Mouse (Mus musculus) granulocyte monocyte progenitor cell, adult 5-6 weeks (primary cell): ENCODE data around the gene Gpn2. TPM values are rescaled to one million over a fixed set of nuclear protein-coding genes. Genes with fewer than 3 reads are reported as not detected.
A peak's percentile ranks its signal among the peaks of the same experiment; 100 is the strongest.

Experiments used
- ATAC-seq: replicated peaks from 2 replicates; pipeline ENCODE4 v1.8.0; 2016; ENCODE audit warnings: mild to moderate bottlenecking, moderate TSS enrichment, inconsistent platforms; ENCODE audit not compliant: poor library complexity, severe bottlenecking
- total RNA-seq, 2 experiments: library from RNA; stranded (forward) in 1 of 2; stranded (reverse) in 1 of 2; fragments of 200-712, 200-1000 nt in 1 of 2; fragments of >200 nt in 1 of 2; fragmentation: Nextera tagmentation in 1 of 2; gene quantifications; 2 replicates each; pipeline ENCODE4 v1.2.3; 2014 to 2017

Gpn2 gene
- total RNA-seq, 2 experiments from 2014 or later: 16.2 to 27.2 TPM

DNA sequence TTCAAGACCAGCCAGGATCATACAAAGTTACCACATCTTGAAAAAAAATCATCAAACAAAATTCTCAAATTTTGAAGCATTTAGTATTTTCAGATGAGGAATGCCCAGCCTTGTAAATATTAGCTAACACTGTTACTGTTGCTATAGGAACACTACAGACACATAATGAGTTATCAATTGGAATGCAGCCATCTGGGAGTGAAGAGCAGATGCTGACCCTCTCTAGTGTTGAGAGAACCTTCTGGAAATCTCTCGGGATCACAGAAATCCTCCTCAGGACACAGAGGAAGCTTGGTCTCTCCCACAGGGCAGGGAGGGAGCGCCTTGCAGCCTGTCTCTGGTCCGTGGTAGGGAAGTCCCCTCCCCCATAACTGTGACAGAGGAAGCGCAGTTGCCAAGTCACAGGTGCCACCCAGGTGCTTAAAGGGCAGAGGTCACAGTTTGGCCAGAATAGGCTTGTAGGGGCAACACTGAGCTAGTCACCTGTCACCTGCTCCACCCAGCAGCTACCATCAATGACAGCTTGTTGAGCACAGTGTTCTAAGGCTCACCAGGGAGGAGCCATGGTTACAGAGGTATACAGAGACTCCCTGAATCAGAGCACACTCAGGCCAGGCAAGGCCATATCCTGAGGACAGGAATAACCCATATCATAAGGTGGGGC, 35.4 kb downstream of the Gpn2 start:
- no peak for ATAC-seq

DNA sequence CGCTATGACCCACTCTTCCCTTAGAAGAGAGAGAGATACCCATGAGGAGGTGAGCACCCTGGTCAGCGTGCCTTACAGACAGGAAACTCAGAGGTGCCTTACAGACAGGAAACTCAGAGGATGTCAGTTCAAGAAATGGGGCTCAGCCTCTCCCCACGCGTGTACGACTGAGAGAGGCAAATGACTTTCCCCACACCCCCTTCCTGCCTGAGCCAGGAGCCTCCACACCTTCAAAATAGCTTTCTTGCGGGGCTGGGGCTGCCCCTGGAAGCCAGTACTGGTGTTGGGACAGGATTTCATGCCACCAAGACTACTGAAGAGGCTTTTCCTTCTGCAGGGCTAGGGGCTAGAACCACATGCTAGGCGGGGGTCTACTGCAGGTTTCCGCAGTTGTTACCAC, 36.5 kb downstream of the Gpn2 start:
- ATAC-seq: no peak

- 0 out of 2 replicates have a peak, but pooled peaks have one; percentile 26 for ATAC-seq
Measured at GRCm38 (mm10) chr4:133622161-133622695, 38.1 kb downstream of the Gpn2 start.

DNA sequence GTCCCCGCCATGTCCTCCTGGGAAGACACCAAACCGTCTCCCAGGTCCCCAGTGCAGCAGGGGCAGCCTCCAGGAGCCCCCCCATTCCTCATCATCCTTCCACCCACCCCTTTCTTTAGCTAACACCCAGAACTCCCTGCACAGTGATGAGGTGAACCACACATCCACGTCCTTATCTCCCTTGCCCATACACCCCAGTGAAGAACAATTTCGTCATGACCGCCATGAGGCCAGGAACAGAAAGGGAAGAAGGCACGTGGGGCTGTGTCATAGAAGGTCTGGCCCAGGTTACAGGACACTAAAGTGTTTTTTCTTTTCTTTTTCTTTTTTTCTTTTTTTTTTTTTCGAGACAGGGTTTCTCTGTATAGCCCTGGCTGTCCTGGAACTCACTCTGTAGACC, 40.7 kb downstream of the Gpn2 start:
- peak; percentile 63 for ATAC-seq

DNA sequence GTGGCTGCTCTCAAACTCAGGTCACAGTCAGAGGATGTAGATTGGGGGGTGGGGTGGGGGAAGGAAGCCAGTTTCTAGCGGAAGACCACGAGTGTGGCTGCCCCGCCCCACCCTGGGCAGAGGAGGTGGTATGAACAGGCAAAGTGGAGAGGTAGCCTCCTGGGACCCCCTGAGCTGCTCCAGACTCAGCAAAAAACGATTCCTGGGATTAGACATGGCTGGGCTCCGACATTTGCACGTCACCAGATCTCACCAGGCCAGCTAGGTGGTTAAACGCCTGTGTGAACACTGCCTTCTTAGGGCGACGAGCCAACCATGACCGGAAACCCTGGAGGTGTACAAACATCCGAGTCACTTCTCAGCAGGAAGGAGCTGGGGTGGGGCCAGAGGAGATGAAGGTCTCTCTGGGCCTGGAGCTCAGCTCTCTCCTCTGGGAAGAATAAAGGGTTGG, 41.5 kb downstream of the Gpn2 start:
- ATAC-seq: peak; percentile 64

- no peak for ATAC-seq
Measured at GRCm38 (mm10) chr4:133626221-133626620, 42.1 kb downstream of the Gpn2 start.

GRCm38 (mm10) chr4:133626621-133627020, 42.5 kb downstream of the Gpn2 start:
- no peak for ATAC-seq

DNA sequence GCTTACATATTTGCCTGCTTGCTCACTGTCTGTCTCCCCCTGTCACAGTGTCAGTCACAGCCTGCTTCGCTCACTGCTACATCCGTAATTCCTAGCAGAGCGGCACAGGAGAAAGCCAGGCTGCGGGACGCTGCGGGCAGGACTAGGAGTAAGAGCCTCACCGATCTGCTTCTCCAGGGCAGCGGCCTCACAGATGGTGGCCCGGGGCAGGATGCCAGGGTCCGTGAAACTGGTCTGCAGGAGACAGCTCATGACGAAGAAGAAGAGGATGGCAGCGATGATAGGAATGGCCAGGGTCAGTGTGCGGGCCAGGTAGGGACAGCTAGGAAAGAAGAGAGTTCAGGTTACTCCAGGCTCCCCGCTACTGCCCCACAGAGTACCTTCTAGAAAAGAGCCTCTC, 42.9 kb downstream of the Gpn2 start:
- ATAC-seq: no peak

GRCm38 (mm10) chr4:133628517-133628916, 44.4 kb downstream of the Gpn2 start:
- ATAC-seq: no peak

GRCm38 (mm10) chr4:133629191-133629590, 45.0 kb downstream of the Gpn2 start:
- ATAC-seq: no peak

DNA sequence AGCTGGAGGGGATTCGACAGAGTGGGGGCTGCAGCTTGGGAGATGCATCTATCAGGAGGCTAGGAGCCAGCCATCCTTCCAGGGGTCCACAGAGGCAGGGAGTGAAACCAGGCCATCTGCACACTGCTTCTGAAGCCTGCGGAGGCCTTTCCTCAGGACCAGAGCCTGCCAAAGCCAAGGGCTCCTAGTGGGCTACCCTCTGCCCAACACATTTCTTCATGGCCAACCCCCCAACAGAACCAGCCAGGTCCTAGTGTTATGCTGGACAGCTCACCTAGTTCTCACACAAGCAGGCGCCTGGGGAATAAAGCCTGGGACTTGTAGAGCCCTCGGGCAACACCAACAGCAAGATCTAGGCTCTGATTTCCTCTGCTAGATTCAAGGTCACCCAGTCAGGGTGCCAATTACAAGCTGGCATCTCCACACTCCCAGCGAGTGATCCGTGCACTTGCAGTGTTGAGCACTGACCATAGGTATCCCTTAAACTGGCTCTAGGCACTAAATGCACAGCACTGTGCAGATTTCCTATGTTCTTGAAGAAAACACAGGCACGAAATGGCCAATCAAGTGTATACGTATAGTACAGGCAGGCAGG, 46.3 kb downstream of the Gpn2 start:
- ATAC-seq: no peak

- peak; percentile 70 for ATAC-seq
Measured at GRCm38 (mm10) chr4:133631071-133631768, 47.1 kb downstream of the Gpn2 start.

DNA sequence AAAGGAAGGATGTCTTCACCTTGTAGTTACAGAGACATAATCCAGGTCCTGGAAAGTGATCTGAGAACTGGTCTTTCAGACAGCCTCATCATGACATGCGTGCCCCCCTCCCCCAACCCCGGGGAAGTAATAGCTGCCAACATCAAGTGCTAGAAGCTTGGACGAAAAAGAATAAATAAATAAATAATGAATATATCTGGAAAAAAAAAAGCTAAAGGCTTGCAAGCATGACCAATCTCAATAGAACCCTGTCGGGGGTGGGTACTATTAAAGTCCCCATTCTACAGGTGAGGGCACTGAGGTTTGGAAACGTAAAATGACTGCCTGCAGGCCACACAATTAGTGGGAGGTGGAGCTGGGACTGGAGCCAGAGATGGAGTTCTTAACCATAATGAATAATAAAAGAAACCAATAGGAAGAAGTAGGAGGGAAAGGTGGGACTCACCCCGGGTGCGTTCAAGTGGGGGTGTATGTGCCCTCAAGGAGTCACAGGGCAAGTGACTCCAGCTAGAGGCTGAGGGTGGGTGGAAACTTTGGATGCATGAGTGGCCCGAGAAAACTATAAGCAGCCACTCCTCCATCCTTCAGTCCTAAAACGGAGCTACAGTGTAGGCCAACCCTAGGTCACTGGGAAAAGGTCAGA, 47.7 kb downstream of the Gpn2 start:
- no peak for ATAC-seq

DNA sequence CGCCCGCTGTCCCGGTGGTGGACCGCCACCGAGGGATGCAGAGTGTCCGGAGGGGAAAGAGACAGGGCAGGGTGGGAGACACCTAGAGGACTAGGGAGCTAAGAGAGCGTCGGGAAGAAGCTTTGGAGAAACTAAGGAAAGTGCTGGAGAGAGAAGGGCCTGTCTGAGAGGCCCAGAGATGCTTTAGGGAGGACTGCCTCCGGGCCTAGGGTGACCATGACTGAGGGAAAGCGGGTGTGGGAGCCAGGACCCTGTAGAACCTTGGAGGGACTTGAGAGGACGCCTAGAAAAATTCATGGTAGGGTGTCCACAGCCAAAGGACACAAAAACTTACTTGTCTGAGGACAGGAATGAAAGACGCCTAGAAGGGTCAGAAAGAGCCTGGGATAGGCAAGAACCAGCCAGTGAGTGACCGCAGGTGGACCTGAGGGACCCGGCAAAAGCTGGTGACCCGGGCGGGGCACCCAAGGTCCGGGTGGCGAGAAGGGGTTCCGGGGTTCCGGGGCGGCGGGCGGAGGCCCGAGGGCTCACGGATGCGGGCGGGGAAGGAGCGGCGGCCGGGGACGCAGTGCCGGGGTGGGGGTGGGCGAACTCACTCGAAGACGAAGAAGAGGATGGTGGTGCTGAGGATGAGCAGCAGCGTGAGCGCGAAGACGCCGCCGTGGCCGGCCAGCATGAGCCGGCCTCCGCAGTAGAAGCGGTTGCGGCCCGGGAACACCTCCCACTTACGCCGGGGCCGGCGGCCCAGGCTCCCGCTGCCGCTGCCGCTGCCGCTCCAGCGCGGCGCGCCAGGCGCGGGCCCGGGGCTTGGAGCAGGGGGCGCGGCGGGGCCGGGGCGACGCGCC, 48.5 kb downstream of the Gpn2 start:
- ATAC-seq: no peak

GRCm38 (mm10) chr4:133633332-133634042, 49.3 kb downstream of the Gpn2 start:
- ATAC-seq: peak; percentile 84

- no peak for ATAC-seq
Measured at GRCm38 (mm10) chr4:133634043-133634410, 49.9 kb downstream of the Gpn2 start.
